Mouse (Mus musculus) lung, postnatal 36 days (tissue): ENCODE results near the gene Smco4.
"Not testable (repeated sequence)": the region's sequence is repeated elsewhere in the genome, so short reads cannot be mapped to it uniquely, and the experiment has no call there.

Experiments used
- DNase-seq: peaks from one replicate; pipeline ENCODE4 v3.0.0; 2022; ENCODE audit warnings: mixed read lengths

Smco4 gene

DNA sequence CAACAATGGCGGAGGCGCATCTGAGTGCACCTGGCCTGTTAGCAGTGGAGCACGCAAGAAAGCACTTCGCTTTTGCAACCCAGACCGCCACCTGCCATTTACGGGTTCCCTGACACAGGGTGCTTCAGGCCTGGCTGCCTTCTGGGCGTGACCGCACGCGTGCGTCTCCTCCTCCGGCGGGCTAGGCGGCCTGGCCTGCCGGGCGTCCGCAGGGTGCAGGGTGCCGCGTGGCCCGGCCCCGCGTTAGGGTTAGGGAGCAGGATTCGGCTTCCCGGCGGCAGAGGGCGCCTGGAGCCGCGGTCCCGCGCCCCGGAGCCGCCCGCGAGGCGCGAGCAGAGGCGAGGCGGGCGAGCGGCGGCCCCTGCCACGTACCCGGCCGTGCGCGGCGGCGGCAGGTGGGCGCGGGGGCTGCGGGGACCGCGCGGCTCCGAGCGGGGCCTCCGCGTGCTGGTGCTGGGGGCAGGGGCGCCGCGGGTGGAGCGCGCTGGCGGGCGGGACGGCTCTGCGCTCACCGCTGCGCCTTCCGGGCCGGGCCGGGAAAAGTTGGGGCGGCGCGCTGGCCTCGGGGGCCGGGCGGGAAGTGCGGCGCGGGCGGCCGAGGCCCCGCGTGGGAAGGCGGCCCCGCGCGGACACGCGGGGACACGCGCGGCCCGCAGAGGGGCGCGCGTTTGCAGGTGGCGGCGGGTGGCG, at the start of gene Smco4:
Gene Smco4 (plus strand): TSS at position 198 of the 690 bp plus-strand sequence.
- DNase-seq, result peak; percentile 79

DNA sequence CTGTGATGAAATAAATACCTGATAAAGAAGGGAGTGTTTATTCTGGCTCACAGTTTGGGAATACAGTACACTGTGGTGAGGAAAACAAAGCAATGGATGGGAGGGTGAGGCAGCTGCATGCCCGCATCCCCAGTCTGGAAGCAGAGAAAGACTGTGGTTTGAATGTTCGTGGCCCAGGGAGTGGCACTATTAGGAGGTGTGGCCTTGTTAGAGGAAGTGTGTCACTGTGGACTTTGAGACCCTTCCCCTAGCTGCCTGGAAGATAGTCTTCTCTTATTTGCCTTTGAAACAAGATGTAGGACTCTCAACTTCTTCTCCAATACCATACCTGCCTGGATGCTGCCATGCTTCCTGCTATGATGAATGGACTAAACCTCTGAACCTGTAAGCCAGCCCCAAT, 45.8 kb upstream of the Smco4 start:
- no peak for DNase-seq

- DNase-seq, result no peak
Measured at GRCm38 (mm10) chr9:15450921-15451320, 42.3 kb upstream of the Smco4 start.

- DNase-seq, result no peak
Measured at GRCm38 (mm10) chr9:15472256-15472655, 21.0 kb upstream of the Smco4 start.

DNA sequence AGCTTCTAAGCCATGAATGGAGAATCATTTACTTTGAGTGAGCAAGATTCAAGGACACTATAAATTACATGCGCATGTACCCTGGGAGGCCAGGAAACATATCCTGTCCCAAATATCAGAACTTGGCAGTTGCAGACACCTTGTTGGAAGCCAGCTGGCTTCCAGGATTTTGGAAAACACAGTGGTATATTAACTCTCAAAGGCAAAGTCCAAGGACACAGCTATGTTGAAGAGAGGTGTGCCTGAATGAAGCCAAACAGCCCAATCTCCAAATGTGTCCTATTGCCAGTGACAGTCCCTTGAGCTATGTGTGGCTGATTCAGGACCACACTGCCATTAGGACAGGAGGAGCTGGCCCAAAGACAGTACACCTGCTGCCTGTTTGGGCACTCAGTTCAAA, 20.0 kb upstream of the Smco4 start:
- no peak for DNase-seq

GRCm38 (mm10) chr9:15477556-15477955, 15.7 kb upstream of the Smco4 start:
- DNase-seq, result no peak

GRCm38 (mm10) chr9:15487682-15488424, 5.4 kb upstream of the Smco4 start:
- no peak for DNase-seq

DNA sequence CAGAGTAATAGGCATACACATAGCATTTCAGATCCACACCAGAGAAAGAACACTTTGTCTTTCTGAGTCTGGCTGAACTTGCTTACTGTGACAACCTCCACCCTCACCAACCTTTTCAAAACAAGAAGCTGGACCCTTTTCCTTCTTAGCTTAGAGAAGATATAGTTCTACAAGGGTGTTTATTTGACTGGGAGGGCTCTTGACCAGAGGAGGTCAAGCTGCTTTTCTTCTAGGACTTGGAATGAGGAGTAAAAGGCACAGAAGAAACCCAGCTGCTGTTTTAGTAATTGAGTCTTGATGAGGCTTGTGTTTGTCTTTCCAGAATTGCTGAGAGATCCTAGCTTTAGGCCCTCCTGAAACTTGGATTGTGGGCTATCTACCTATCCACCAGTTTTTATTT, 3.9 kb upstream of the Smco4 start:
- DNase-seq, result peak; percentile 42

GRCm38 (mm10) chr9:15490331-15491100, 2.7 kb upstream of the Smco4 start:
- DNase-seq, result no peak

DNA sequence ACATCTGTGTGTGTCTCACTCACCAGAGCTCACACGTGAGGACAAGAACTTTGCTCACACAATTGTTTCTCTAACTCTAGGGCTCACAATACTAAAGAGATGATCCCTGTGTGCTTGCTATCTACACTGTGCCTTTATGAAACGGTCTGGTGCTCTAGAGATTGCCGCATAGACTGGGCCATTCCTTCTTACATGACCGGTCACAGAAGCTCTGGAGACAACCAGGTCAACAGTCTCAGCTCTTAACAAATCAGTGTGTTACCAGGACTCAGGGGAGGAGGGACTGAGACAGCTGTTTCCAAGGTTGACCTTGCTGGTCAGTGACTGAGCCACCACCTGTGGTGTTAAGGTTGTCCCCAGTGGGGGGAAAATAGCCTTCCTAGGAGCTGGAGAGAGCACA, 1.5 kb upstream of the Smco4 start:
- no peak for DNase-seq

- DNase-seq, result no peak
Measured at GRCm38 (mm10) chr9:15492401-15492800, 831 bp upstream of the Smco4 start.

- DNase-seq, result peak; percentile 80
Measured at GRCm38 (mm10) chr9:15493925-15494558, 810 bp downstream of the Smco4 start.

DNA sequence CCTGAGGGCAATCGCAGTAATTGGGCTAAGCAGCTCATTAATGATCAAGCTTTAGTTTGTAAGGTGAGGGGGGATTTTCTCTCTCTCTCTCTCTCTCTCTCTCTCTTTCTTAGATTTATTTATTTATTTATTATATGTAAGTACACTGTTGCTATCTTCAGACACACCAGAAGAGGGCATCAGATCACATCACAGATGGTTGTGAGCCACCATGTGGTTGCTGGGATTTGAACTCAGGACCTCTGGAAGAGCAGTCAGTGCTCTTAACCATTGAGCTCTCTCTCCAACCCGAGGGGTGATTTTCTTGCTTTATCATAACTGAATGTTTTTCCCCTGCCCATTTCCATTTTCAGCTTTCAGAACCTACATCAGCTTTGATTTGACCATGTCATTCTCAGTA, 2.0 kb downstream of the Smco4 start:
- DNase-seq, result not testable (repeated sequence)

GRCm38 (mm10) chr9:15495921-15496577, 2.8 kb downstream of the Smco4 start:
- DNase-seq, result no peak

- no peak for DNase-seq
Measured at GRCm38 (mm10) chr9:15500025-15500424, 6.8 kb downstream of the Smco4 start.

GRCm38 (mm10) chr9:15501319-15502256, 8.4 kb downstream of the Smco4 start:
- no peak for DNase-seq

GRCm38 (mm10) chr9:15502476-15502875, 9.2 kb downstream of the Smco4 start:
- no peak for DNase-seq

DNA sequence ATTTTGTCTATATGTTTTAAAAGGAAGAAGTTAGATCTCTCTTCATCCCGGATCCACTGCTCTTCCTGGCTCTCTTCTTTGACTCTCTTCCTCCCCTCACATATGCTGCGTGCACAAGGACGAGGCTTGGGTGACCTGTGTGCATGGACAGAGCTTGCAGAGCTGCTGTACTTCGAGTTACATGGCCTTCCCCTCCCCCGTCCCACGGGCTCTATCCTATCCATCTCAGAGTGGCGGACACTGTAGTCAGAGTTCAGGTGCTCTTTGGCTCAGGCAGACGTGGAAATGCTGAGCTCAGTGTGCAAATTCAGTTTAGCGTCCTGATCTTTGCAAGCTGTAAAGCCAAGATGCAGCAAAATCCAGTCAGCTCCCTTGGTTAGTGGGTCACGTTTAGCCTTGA, 10.1 kb downstream of the Smco4 start:
- no peak for DNase-seq

DNA sequence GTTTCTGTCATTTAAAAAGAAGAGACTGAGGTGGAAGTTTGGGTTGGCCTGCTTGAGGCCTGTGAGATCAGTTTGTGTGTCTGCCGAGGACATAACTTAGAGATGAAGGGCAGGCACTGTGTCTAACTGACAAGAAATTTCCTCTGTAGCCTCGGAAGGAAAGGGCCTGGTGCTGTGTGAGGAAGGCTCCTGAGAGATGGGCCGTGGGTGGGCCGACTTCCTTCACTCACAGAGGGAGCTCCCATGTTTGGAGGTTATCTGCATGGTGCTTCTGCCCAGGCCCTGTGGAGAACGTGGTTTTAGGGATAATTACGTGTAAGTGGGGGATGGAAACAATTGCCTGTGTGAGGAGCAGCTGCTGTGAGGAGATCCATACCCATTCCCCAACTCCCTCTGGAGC, 10.6 kb downstream of the Smco4 start:
- DNase-seq, result no peak

DNA sequence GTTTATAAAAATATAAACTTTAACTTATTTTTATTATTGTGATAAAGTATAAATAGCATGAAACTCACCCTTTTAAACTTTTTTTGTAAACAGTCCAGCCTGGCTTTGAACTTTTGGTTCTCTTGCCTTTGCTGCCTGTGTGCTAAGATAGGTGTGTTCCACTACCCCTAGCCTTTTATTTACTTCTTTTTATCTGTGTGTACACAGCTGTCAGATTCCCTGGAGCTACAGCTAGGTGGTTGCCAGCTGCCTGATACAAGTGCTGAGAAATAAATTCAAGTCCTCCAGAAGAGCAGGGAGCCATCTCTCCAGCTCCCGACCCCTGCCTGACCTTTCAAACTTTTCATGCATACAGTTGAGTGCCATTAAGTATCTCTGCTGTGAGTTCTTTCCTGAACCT, 12.1 kb downstream of the Smco4 start:
- no peak for DNase-seq

DNA sequence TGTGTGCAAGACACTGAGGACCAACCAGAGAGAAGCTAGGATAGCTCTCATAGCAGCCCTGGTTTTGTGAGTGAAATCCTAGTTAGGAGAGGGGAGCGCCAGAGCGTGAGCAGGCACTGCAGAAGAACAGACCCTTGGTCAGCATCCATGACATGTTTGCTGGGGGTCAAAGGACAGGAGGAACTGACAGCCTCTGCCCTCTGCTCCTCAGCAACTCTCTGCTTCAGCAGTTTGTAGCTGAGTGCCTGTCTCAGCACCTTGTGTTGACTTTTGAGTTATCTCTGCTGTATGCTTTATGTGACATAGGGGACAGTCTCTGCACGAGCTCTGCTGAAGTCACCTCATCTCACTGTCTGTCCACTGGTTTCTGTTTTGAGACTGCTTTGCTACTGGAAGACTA, 13.6 kb downstream of the Smco4 start:
- DNase-seq, result no peak
